ENCODE assay signal across 25 mouse cellular contexts in genomic region chr5:52177326-52177725, GRCm38 (mm10).
"Had no signal": no experiment of that assay in that cellular context is flagged by ENCODE, and none has a peak within 500 bp of the region (broad histone marks: within the 10 kb centered on the region; RNA-seq: fewer than 3 reads in every experiment).

No protein-coding gene starts in this region.

- H3K27me3 ChIP-seq: heart, embryonic 12.5 days; hindbrain, embryonic 13.5 days; hindbrain, embryonic 15.5 days; kidney, embryonic 15.5 days; limb, embryonic 13.5 days; limb, embryonic 15.5 days; liver, embryonic 12.5 days had no signal

- DNase-seq: gastrocnemius, adult 2 months; gastrocnemius, postnatal 14 days; gastrocnemius, postnatal 36 days; heart, adult 18-20 months; heart, postnatal 10 days; heart, postnatal 4 days; kidney, adult 11 months; kidney, adult 2 months; kidney, adult 9 months; kidney, postnatal 14 days; kidney, postnatal 36 days; layer of hippocampus, adult 9-11 months; layer of hippocampus, postnatal 36 days; left cerebral cortex, postnatal 4 days had no signal

- H3K4me2 ChIP-seq: heart, embryonic 12.5 days; hindbrain, embryonic 13.5 days; hindbrain, embryonic 15.5 days; kidney, embryonic 15.5 days; limb, embryonic 13.5 days; limb, embryonic 15.5 days; liver, embryonic 12.5 days had no signal

- H3K27ac ChIP-seq: gastrocnemius, adult 2 months; heart, embryonic 10.5 days; hindbrain, embryonic 13.5 days; hindbrain, embryonic 15.5 days; hindbrain, postnatal 0 days; kidney, embryonic 15.5 days; limb, embryonic 13.5 days; limb, embryonic 15.5 days; liver, embryonic 12.5 days; liver, embryonic 14.5 days had no signal

- H3K4me3 ChIP-seq: gastrocnemius, adult 2 months; heart, embryonic 10.5 days; heart, embryonic 12.5 days; hindbrain, embryonic 13.5 days; hindbrain, embryonic 15.5 days; kidney, embryonic 15.5 days; limb, embryonic 13.5 days; limb, embryonic 15.5 days; liver, embryonic 12.5 days had no signal

- H3K9ac ChIP-seq: heart, embryonic 12.5 days; hindbrain, embryonic 13.5 days; hindbrain, embryonic 15.5 days; kidney, embryonic 15.5 days; limb, embryonic 13.5 days; limb, embryonic 15.5 days; liver, embryonic 12.5 days; liver, embryonic 14.5 days had no signal

- H3K9me3 ChIP-seq: heart, embryonic 10.5 days; heart, embryonic 12.5 days; hindbrain, embryonic 13.5 days; hindbrain, embryonic 15.5 days; kidney, embryonic 15.5 days; limb, embryonic 13.5 days; limb, embryonic 15.5 days; liver, embryonic 12.5 days had no signal

- ATAC-seq: hindbrain, postnatal 0 days; intestine, embryonic 16.5 days; liver, embryonic 12.5 days had no signal

- H3K4me1 ChIP-seq: heart, embryonic 10.5 days; heart, embryonic 12.5 days; hindbrain, embryonic 13.5 days; hindbrain, embryonic 15.5 days; kidney, embryonic 15.5 days; limb, embryonic 13.5 days; limb, embryonic 15.5 days had no signal
